Mouse (Mus musculus): Measurements from ENCODE around the gene Npcd.

Npcd gene

GRCm38 (mm10) chr15:79741921-79742705 is 91.9 kb downstream of the Npcd start, which contains the start of gene Sun2:
Gene Sun2, minus strand, starts transcription at chr15:79742536.
- DNase-seq (ENCODE audit: low spot score) = peak; percentile 65

- no peak for DNase-seq (ENCODE audit: low spot score)
Observed at GRCm38 (mm10) chr15:79741173-79741858, 92.7 kb downstream of the Npcd start.

GRCm38 (mm10) chr15:79740739-79741138 is 93.3 kb downstream of the Npcd start:
- no peak for DNase-seq (ENCODE audit: low spot score)

All from ovary, postnatal 10 days (tissue).